Mouse (Mus musculus) effector memory CD4-positive, alpha-beta T cell, adult 5 months (primary cell): Measurements from ENCODE around the gene Ano2. TPM values are rescaled to one million over a fixed set of nuclear protein-coding genes. Genes with fewer than 3 reads are reported as not detected.

ENCODE experiments used
- polyA plus RNA-seq: library from polyadenylated mRNA; unstranded; fragments of 100-300 nt; shearing (Covaris generic); gene quantifications from one replicate; pipeline ENCODE4 v1.2.1, GENCODE M21; 2017

Gene Ano2
- not detected for polyA plus RNA-seq

GRCm38 (mm10) chr6:125690057-125690703, at the start of gene Ano2:
Gene Ano2 (plus strand): TSS chr6:125690419.

Other genes with a start within 250 kb of the Ano2 start
- 209 TPM for gene Cd9, start 195.6 kb upstream of the Ano2 start, polyA plus RNA-seq
- 0.17 TPM for gene Vwf, start 143.6 kb upstream of the Ano2 start, polyA plus RNA-seq